Comparison of ENCODE assay signal across 20 mouse cellular contexts in genomic region chr11:74880999-74881398, GRCm38 (mm10). TPM values are rescaled to one million over a fixed set of nuclear protein-coding genes. Genes with fewer than 3 reads are reported as not detected.
DNase-seq lines count a peak whose midpoint lies in the region; ATAC-seq and TF ChIP-seq lines count a peak whose summit lies in the region.
"Had no signal": no experiment of that assay in that cellular context is flagged by ENCODE, and none has a peak within 500 bp of the region (broad histone marks: within the 10 kb centered on the region; RNA-seq: fewer than 3 reads in every experiment).

No protein-coding gene starts in this region.

- ATAC-seq in inflammation-experienced regulatory T-cells, adult 6 months = peak; percentile 70
- ATAC-seq in forebrain, embryonic 16.5 days = no peak
- ATAC-seq: liver, embryonic 12.5 days; midbrain, embryonic 13.5 days had no signal

- no peak overlapping the region for H3K4me3 ChIP-seq in layer of hippocampus, adult 2 months
- no peak overlapping the region for H3K4me3 ChIP-seq in forebrain, embryonic 16.5 days (replicated peaks; ENCODE audit: low read length)
- H3K4me3 ChIP-seq: forebrain, embryonic 12.5 days; hindbrain, embryonic 12.5 days; limb, embryonic 13.5 days; liver, embryonic 12.5 days; midbrain, embryonic 13.5 days had no signal

- 92% methylated on average over 9 of the region's 9 CpGs for WGBS in forebrain, embryonic 16.5 days

- no peak for DNase-seq in layer of hippocampus, adult 2 months (ENCODE audit: low spot score in 2 of 2)
- DNase-seq in layer of hippocampus, adult 9-11 months = no peak
- peak; percentile 55 for DNase-seq in NIH3T3 (ENCODE audit: low read depth)
- no peak for DNase-seq in cerebellum, adult 8-10 months
- no peak for DNase-seq in spleen, adult 12 weeks (ENCODE audit: low spot score)
- DNase-seq: adrenal gland, adult 8-10 months; cerebellum, adult 2 months; kidney, adult 9 months; kidney, postnatal 14 days; layer of hippocampus, postnatal 36 days; lung, adult 18-20 months; lung, postnatal 10 days had no signal

- H3K36me3 ChIP-seq in forebrain, embryonic 16.5 days (ENCODE audit: control insufficient read depth, insufficient read depth) = peaks cover 3% of the 10 kb centered on the region
- H3K36me3 ChIP-seq: limb, embryonic 13.5 days had no signal

- peak overlapping the region; percentile 75 for H3K27ac ChIP-seq in layer of hippocampus, adult 2 months
- no peak overlapping the region for H3K27ac ChIP-seq in forebrain, embryonic 16.5 days (ENCODE audit: low read length)
- H3K27ac ChIP-seq: limb, embryonic 13.5 days; liver, embryonic 12.5 days had no signal

- H3K4me2 ChIP-seq in forebrain, embryonic 16.5 days (ENCODE audit: low read length) = no peak overlapping the region
- H3K4me2 ChIP-seq: forebrain, embryonic 12.5 days; hindbrain, embryonic 12.5 days; limb, embryonic 13.5 days; liver, embryonic 12.5 days had no signal

- H3K9ac ChIP-seq in forebrain, embryonic 16.5 days (replicated peaks; ENCODE audit: low read depth, low read length) = no peak overlapping the region
- H3K9ac ChIP-seq: forebrain, embryonic 12.5 days; hindbrain, embryonic 12.5 days; liver, embryonic 12.5 days; midbrain, embryonic 13.5 days had no signal

- peaks cover 15% of the 10 kb centered on the region for H3K4me1 ChIP-seq in forebrain, embryonic 16.5 days (replicated peaks; ENCODE audit: control insufficient read depth, insufficient read depth, low read length)

- H3K9me3 ChIP-seq in forebrain, embryonic 16.5 days (ENCODE audit: control insufficient read depth, low read length) = no peaks in the 10 kb centered on the region
- H3K9me3 ChIP-seq: forebrain, embryonic 12.5 days; G1E; hindbrain, embryonic 12.5 days; limb, embryonic 13.5 days; liver, embryonic 12.5 days; midbrain, embryonic 13.5 days had no signal

- H3K27me3 ChIP-seq in forebrain, embryonic 16.5 days (replicated peaks; ENCODE audit: control insufficient read depth, insufficient read depth, low read length) = no peaks in the 10 kb centered on the region
- H3K27me3 ChIP-seq: forebrain, embryonic 12.5 days; hindbrain, embryonic 12.5 days; limb, embryonic 13.5 days; liver, embryonic 12.5 days; midbrain, embryonic 13.5 days had no signal

- TF ChIP-seq CTCF in layer of hippocampus, adult 2 months (conservative IDR thresholded peaks at IDR 0.05) = no peak

RNA-seq across cellular contexts. Expression of gene Sgsm2, which starts 15.9 kb away (rescaled TPM):
- total RNA-seq in layer of hippocampus, adult 2 months (2021) = 10 to 100 TPM; 91.7 to 99.3 TPM
- polyA plus RNA-seq in inflammation-experienced regulatory T-cells, adult 6 months (2017; shearing (Covaris generic)) = 1 to 10 TPM; 1.2 to 3.2 (median 2.9) TPM
- polyA plus RNA-seq in forebrain, embryonic 16.5 days (2015; fragmentation: Nextera tagmentation; extraction: Ambion mirVana) = 13.1 and 18.2 TPM in 2 replicates

RNA-seq across cellular contexts. Expression of gene Tsr1, which starts 16.9 kb away (rescaled TPM):
- total RNA-seq in layer of hippocampus, adult 2 months (2021) = 10 to 100 TPM; 32.0 to 36.8 TPM
- polyA plus RNA-seq in inflammation-experienced regulatory T-cells, adult 6 months (2017; shearing (Covaris generic)) = 10 to 100 TPM; 29.2 to 46.3 (median 45.4) TPM
- 38.0 and 41.5 TPM in 2 replicates for polyA plus RNA-seq in forebrain, embryonic 16.5 days (2015; fragmentation: Nextera tagmentation; extraction: Ambion mirVana)

RNA-seq across cellular contexts. Expression of gene Smg6, which starts 44.6 kb away (rescaled TPM):
- total RNA-seq in layer of hippocampus, adult 2 months (2021) = 10 to 100 TPM; 31.9 to 34.7 TPM
- polyA plus RNA-seq in inflammation-experienced regulatory T-cells, adult 6 months (2017; shearing (Covaris generic)) = 10 to 100 TPM; 16.3 to 22.0 (median 18.9) TPM
- polyA plus RNA-seq in forebrain, embryonic 16.5 days (2015; fragmentation: Nextera tagmentation; extraction: Ambion mirVana) = 18.6 and 19.2 TPM in 2 replicates

RNA-seq across cellular contexts. Expression of gene Srr, which starts 44.7 kb away (rescaled TPM):
- 10 to 100 TPM; 85.2 to 96.3 TPM for total RNA-seq in layer of hippocampus, adult 2 months (2021)
- 1 to 10 TPM; 6.6 to 9.5 (median 8.3) TPM for polyA plus RNA-seq in inflammation-experienced regulatory T-cells, adult 6 months (2017; shearing (Covaris generic))
- 44.5 and 46.5 TPM in 2 replicates for polyA plus RNA-seq in forebrain, embryonic 16.5 days (2015; fragmentation: Nextera tagmentation; extraction: Ambion mirVana)

RNA-seq across cellular contexts. Expression of gene Mnt, which starts 50.3 kb away (rescaled TPM):
- 10 to 100 TPM; 31.3 to 32.8 TPM for total RNA-seq in layer of hippocampus, adult 2 months (2021)
- 1 to 10 TPM; 4.8 to 6.5 (median 6.3) TPM for polyA plus RNA-seq in inflammation-experienced regulatory T-cells, adult 6 months (2017; shearing (Covaris generic))
- 8.6 and 9.2 TPM in 2 replicates for polyA plus RNA-seq in forebrain, embryonic 16.5 days (2015; fragmentation: Nextera tagmentation; extraction: Ambion mirVana)
